Mouse (Mus musculus) layer of hippocampus, adult 11-12 months (tissue): ENCODE data around the gene Spryd4.
"Not testable (repeated sequence)": the region's sequence is repeated elsewhere in the genome, so short reads cannot be mapped to it uniquely, and the experiment has no call there.

Experiments
- DNase-seq: peaks from one replicate; pipeline ENCODE4 v3.0.0; 2022; ENCODE audit warnings: low spot score

The Spryd4 gene

DNA sequence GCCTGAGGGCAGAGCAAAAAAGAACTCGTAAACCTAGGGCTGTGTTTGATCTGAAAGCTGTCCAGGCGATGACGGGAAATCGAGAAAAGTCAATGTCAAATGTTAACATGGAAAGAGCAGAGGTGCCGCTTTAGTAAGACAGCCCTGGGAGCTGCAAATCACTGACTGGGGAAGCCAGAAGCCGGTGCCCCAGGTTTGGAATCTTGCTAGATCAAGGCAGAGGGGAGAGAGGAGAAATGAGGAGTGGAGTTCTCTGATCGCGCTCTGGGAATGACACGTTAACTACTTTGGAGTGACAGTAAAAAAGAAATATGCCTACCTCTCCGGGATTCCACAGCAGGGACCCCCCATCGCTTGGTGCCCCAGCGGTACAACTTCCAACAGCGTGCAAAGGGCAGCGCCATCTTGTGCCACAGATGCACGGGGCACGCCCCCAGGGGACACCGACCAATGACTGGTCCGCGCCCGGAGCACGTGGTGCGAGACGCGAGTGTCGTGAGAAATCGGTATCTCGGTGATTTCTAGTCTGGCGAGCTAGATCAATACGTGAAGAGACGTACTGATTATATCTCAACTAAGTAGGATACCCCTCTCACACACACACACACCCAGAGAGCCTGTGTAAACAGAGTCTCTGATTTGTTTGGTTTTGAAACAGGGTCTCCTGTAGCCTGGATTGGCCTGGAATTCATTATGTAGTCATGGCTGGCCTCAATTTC is at the start of gene Spryd4:
TSS of gene Spryd4 (minus strand) at position 418 of the 719 bp plus-strand sequence.
- peak; percentile 90 for DNase-seq

DNA sequence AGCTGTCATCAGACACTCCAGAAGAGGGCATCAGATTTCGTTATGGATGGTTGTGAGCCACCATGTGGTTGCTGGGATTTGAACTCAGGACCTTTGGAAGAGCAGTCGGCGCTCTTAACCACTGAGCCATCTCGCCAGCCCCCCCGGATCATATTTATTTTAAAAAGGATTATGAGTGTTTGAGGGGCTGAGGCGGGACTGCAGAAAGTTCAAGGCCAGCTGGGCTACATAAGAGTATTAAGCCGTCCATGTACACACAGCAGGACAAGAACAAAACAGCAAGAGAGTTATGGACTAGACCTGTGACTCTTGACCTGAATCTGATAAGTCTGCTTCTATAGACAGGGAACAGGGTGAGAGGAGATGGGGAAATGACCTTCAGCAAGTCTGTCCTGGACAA is 48.8 kb upstream of the Spryd4 start:
- DNase-seq, result not testable (repeated sequence)

DNA sequence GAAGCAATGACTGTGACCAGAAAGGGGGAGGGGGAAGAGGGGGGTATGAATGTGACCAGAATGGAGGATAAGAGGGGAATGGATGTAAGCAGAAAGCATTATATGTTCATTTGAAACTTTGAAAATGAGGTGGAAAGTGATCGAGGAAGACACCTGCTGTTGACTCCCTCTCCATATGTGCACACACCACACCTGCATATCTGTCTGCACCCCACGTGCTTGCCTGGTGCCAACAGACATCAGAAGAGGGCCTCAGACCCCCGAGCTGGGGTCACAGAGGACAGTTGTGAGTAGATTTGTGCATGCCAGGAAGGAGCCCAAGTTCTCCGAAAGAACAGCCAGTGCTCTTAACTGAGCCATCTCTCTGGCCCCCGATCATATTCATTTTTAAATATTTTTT is 48.3 kb upstream of the Spryd4 start:
- no peak for DNase-seq

DNA sequence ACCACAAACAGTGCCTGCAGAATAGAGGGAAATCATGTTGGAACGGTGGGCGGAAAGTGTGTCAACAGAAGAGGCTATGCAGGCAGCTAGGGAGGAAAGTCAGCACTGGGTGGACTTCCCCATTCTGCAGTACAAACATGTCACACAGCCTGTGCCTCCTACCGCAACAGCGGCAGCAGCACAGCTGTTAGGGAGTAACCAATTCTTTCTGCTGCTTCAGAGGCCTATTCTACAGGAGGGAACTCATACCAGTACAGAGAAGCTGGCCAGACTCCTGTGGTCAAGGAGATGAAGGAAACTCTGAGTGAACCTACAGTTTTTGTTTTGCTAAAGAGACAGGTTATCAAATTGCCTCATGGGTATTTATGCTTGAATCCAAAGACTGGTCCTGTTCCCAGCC is 47.3 kb upstream of the Spryd4 start:
- DNase-seq, result no peak

DNA sequence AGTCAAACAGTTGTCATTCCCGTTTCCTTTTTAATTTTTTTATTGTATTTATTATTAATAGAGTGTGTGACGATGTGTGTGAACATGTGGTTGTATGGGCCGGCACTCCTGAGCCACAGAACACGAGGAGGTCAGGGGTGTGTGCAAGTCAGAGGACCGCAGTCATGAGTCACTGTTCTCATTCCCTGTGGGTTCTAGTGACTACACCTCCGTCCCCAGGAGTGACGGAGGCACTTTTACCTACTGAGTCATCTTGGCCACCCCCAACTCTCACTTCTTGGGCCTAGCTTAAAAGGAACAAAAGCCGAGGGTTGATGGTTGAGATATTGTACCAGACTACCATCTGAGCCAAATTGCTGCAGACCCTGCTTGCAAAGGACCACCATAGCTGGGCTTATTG is 44.7 kb upstream of the Spryd4 start:
- DNase-seq, result no peak

DNA sequence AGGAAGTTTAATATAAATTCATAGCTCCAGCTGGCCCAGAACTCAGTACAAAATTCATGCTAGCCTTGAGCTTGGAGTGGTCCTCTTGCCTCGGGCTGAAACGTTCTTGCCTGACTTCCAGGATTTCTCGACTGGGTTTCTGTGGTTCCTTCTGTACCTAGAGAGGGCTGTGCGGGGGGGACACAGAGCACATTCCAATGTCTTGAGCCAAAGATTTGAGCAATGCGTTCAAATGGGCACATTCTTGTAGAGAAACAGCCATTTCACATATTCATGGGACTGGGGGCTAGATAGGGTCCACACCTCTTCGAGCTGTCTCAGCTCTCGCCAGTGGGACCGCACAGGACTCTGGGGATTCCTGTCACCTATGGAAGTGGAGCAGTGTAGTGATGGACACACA is 44.3 kb upstream of the Spryd4 start:
- DNase-seq, result no peak

DNA sequence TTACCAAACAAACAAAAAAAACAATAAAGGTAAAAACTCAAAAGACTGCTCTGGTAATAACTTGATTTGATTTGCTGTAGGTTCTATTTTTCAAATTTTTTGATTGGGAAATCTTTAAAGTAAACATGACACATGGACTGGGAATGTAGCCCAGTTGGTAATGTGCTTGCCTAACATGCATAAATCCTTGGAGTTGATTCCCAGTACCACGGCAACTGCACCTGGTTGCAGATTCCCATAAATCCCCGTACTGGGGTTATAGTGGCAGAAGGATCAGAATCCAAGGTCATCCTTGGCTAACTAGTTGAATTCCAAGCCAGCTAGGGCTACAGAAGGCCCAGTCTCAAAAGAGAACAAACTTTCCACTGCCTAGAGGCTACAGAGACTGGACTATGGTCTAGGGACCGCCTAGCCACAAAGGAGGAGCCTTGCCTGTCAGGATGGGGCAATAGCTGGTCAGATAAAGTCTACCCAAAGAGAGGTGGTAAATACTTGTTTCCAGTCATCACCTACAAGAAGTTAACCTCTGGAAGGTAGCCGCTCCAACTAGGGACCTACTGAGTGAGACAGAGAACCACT is 42.2 kb upstream of the Spryd4 start, which contains the start of gene Apon:
TSS of gene Apon (plus strand) at position 420 of the 579 bp plus-strand sequence.
- DNase-seq, result no peak

DNA sequence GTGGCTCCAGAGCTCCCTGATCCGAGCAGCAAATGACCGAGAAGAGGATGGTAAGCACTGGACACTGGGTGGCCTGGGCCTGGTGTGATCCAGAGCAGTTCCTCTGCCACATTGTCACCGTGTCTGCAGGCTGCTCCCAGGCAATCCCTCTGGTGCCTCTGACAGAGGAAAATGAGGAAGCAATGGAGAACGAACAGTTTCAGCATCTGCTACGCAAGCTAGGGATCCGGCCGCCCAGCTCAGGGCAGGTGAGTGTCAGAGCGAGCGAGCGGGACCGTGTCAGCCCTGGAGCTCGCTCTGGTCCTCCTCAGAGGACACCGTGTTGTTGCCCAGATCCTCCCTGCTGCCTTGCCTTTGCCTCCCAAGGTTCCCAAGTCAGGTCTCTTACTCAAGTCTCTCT is 39.0 kb upstream of the Spryd4 start:
- DNase-seq, result no peak

DNA sequence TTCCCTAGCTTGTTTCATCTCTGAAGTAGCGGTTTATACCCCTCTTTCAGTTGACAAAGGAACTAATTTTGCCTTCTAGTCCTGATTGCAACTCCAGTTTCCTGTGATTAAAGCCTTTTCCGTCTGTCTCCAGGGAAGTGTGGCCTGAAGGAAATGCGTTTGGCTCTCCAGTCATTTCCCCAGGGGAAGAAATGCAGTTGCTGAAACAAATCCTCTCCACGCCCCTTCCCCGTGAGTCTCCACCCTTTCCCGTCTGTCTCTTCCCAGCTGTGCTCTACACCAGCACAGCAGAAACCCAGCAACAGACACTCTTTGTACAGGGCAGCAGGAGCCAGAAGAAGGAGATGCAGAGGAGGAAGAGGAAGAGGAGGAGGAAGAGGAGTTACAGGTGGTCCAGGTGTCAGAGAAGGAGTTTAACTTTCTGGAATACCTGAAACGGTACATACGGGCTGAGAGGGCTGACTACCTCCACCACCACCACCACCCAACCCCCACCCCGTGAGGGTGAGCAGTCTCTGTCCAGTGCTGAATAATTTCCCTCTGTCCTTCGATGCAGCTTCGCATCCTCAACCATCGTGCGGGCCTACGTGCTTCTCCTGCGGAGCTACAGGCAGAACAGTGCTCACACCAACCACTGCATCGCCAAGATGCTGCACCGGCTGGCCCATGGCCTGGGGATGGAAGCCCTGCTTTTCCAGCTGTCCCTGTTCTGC is 35.6 kb upstream of the Spryd4 start:
- DNase-seq, result no peak

DNA sequence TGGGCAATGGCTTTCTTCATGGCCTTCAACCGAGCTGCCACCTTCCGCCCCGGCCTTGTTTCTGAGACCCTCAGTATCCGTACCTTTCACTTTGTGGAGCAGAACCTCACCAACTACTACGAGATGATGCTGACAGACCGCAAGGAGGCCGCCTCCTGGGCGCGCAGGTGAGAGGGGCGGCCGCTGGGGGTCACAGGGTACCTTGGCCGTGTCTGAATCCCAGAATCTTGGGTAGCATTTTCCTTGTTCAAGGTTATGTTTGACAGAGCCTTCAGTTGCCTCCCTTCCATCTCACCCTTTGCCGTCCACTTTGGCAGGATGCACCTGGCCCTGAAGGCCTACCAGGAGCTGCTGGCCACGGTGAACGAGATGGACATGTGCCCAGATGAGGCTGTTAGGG is 32.5 kb upstream of the Spryd4 start:
- no peak for DNase-seq

DNA sequence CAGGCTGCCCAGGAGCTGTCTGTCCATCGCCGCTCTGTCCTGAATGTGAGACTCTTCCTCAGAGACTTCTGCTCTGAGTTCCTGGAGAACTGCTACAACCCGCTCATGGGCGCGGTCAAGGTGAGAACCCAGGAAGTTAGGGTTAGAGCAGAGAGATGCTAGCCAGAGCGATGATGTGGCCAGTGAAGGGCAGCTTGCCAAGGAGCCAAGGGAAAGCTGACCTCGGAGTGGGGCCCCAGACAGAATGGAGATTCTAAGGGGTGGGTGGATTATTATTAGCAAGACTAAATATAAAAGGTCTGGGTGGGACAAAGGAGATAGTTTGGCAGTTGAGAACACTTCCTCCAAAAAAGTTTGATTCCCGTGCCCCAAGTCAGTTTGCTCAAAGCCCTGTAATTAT is 31.6 kb upstream of the Spryd4 start:
- no peak for DNase-seq

DNA sequence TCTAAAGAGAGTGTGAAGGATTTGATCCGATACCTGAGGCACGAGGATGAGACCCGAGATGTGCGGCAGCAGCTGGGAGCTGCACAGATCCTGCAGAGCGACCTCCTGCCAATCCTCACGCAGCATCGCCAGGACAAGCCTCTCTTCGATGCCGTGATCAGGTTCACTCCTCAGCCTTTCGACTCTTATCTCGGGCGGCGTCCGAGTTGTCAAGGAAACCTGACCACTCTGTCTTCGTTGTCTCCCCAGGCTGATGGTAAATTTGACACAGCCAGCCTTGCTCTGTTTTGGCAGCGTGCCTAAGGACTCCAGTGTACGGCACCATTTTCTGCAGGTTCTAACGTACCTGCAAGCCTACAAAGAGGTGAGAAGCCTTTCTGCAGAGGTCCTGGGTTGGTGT is 28.5 kb upstream of the Spryd4 start:
- no peak for DNase-seq

DNA sequence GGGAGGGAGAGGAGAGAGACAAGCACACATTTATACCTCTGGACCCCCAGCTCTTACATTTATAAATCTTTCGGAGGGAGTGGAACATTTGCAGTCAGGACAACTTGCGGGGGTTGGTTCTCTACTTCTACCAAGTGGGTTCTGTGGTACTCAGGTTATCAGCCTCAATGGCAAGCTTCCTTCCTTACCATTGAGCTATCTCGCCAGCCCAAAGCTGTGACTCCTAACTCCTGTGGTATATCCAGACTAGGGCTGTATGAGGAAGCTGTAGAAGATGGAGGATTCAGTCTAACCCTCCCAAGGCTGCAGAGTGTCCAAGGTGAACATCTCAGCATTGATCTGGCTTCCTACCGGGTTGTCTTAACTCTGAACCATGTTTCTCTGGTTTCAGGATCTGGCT is 27.5 kb upstream of the Spryd4 start:
- no peak for DNase-seq

DNA sequence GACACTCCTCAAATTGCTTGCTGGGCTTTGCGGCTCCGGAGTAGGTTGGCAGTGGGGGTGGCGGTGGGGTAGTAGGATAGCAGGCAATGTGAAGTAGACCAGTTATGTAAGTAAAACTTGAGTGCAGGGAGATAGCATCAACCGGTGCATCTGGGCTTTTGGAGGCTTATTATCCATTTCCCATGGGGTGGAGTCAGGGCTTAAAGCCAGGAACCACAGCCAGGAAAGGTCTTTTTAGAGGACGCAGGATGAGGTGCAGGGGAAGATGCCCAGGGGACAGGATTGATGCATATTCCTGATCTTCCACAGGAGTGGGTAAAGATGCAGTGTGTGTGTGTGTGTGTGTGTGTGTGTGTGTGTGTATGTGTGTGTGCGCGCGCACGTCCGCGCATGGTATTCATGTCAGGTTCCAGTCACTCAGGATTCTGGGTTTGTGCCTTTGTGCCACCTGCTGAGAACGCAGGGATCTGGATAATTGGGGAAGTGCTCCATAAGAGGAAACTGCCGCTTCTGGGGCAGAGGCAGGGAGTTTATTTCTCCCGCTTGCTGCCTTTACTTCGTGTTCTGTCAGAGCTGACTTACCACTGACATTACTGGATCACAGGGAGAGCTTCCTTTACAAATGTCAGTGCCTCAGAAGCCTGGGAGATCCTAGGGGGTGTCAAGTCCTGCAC is 26.3 kb upstream of the Spryd4 start:
- no peak for DNase-seq

DNA sequence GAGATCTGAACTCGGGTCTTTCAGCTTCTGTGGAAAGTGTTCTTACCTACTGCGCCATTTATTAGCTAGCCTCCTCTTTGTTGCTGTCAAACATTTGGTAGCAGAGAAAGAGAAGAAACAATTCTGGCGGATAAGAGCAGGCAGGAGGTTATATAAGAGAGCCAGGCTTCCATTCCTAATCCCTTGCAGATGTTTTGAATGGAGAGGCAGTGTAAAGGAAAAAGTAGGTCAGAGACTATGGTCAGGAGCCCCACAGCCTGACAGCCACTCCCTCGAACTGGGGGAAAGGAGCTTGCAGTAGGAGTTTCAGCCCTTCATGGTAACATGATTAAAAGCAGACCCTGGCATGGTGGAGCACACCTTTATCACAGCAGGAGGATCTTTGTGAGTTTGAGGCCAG is 24.7 kb upstream of the Spryd4 start:
- DNase-seq, result no peak

DNA sequence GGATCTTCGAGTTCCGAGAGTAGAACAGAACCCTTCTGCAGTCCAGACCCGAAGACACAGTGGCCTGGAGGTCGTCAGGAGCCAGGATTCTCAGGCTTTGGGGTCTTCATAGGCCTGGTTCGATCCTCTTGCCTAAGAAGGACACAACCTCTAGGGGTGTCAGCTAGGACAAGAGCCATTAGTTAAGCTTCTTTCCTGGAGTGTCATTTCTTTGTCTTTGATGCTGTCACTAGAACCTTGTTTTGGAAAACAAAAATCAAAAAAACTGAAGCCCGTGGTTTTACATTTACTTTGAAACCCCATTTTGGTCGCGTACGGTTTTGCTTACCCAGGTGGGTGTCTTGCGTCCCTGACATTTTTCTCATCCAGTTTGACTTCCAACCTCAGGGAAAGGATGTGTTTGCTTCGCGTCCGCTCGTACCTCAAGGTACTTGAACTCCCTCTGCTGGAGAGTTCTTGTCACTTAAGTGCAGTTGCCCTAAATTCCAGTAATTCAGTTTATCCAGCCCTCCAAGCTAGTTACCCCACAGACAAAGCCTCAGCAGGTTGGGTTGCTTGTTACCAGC is 20.9 kb upstream of the Spryd4 start:
- DNase-seq, result peak; percentile 75

DNA sequence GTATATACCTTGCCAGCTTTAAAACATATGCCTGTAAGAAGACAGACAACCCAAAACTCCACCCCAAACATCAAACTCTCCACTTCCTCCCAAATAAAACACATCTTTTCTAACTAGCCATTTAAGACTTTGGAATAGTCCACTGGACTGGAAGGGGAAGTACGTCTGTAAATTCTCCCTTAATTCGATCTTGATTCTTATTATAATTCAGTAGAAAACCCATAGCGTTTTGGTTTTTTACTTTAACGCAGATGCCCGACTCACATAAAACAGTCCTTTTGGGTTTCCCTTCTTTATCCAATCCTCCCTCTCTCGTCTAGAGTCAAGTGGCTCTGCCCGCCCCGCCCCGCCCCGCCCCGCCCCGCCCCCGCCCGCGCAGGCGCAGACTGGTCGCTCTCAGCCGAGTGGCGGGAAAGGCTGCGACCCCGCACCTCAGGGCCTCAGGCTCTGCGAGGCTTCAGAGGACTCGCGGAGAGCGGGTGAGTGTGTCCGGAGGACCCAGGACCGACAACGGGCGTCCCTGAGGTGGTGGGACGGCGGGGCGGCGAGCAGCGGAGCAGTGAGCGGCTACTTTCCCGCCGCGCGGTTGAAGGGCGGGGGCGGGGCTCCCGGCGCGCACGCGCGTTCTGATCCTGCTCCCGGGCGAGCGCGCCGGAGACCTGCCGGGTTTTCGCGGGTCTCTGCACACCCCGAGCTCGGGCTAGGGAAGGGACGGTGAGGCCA is 20.3 kb upstream of the Spryd4 start, which contains the start of gene Timeless:
TSS of gene Timeless (plus strand) at position 369 of the 723 bp plus-strand sequence.
- DNase-seq, result peak; percentile 84

DNA sequence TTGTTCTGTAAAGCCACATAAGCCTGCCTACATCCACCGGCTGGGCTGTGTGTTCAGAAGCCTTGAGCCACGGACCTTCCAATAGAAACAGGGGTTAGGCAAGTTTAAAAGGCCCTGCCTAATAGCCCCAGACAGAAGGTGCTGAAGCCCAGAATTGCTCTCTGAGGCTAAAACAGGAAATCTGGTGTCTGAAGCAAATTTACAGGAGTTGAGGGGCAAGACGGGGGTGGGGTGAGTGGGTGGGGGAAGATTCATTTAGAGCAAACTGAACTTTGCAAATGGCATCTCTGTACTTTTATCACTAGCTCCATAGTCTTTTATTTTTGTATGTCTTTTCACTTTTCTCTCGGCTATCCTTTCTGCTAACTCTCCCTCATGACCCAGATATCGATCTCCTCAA is 19.5 kb upstream of the Spryd4 start:
- no peak for DNase-seq

DNA sequence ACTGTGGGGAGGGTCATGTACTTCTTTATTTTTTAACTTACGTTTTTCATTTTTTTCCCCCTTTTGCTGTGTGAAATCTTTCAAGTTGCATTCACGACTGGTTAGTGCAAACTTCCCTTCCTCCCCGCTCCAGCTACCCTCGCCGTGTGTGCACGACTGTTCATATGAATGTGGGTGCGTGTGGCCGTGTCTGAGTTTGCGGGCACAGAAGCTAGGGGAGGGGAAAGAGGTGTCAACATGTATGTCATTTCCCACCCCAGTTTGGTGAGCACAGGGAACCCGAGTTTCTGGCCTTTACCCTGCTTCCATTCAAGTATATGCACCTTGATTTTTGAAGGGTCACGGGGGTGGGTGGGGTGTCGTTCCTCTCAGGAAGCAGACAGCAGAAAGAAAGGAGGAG is 19.0 kb upstream of the Spryd4 start:
- no peak for DNase-seq

DNA sequence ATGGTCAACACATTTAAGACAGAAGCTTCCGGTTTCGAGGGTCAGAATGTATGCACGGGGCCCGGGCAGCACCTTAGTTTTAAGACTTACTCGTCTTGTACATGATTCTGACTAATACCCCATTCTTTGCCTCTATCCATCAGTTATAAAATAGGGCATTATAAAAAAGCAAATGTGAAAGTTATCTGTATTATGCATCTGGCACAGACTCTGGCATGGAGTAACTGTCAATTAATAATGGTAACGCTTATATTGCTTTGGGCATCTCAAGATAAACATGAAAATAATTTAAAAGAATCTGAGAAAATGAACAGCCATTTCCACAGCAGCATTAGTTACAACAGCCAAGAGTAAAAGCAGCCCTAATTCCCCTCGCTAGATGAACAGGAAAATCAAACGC is 16.4 kb upstream of the Spryd4 start:
- DNase-seq, result no peak

DNA sequence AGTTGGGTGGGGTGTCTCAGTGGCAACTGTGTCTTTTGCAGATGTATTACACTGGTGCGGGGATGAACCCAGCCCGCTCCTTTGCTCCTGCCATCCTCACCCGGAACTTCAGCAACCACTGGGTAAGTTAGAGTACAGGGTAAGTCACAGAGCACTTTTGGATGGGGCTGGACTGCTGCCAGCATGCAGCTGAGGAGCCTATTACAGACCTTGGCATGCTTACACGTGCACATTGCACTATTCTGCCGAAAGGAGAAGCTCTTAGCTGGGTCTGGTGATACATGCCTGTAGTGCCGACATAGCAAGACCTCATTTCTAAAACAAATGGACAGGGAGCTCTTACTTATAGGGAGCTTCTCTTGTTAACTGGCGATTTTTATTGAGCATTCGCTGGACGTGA is 16.0 kb upstream of the Spryd4 start:
- DNase-seq, result no peak

DNA sequence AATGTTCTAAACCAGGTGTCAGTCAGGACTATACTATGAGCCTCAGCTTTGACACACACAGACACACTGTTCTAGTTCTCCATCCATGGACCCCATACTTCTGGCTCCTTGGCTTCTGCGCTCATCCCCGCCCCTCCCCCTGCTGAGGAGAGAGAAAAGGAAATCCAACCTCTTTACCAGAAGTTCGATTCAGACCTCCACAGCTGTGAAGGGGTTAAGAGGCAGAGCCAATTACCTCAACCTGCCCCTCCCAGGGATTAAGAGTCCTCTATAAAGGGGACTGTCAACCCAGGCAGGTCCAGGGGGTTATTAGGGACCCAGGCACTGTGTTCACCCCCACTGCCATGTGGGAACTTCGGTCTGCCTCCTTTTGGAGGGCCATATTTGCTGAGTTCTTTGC is 13.9 kb upstream of the Spryd4 start, which contains the start of gene Mip:
TSS of gene Mip (plus strand) at position 301 of the 400 bp plus-strand sequence.
- DNase-seq, result no peak
